Mouse (Mus musculus): ENCODE results near the gene Mrpl27.

GRCm38 (mm10) chr11:94629884-94630198 is 23.7 kb upstream of the Mrpl27 start:
- TF ChIP-seq CTCF (IDR thresholded peaks at IDR 0.05; ENCODE audit: control insufficient read depth, insufficient read depth, insufficient read length): no peak
- TF ChIP-seq USF1 (IDR thresholded peaks at IDR 0.05; ENCODE audit: low read depth): no peak
- no peak for TF ChIP-seq MAX (IDR thresholded peaks at IDR 0.05)
- no peak for TF ChIP-seq CEBPB (IDR thresholded peaks at IDR 0.05; ENCODE audit: low read depth)
- no peak for TF ChIP-seq MYOG (IDR thresholded peaks at IDR 0.05; ENCODE audit: control insufficient read depth, extremely low read depth, insufficient read length)
